Mouse (Mus musculus) right cerebral cortex, postnatal 10 days (tissue): ENCODE measurements around the gene Sap30bp.

Experiments used
- DNase-seq, 2 experiments: peaks; one replicate each; pipeline ENCODE4 v3.0.0; 2021; ENCODE audit warnings: low spot score in 2 of 2

Sap30bp gene

DNA sequence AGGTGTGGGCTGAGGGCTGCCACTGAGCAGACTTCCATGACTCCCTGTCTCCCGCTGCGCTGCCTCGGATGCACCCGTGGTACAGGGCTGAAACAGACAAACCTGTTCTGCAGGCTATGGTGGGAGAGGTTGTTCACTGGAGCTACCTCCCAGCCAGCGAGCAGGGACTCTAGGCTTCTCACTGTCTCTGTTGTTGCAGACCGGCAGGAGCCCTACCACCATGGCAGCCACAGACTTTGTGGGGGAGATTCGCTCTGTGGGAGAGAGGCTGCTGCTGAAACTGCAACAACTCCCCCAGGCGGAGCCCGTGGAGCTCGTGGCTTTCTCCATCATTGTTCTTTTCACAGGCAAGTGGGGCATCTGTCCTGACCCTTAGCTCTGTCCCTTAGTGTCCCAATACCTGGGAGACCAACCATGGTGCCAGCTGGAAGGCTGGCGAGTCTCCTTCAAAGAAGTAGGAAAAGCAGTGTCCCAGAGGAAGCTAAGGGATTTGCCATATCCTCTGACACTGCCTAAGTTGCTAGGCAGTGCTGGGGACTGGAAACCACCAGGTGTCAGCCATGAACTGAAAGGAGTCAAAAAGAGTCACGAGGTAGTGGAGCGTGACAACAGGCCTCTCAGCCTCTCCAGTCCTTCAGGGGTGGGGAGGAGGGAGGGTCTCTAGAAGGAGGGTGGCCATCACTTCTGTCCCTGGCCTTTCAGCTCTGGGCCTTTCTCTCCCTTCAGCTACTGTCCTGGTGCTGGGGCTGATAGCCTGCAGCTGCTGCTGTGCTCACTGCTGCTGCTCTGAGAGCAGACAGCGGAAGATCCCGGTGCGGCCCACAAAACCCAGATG lies 27.9 kb upstream of the Sap30bp start:
- no peak for DNase-seq

DNA sequence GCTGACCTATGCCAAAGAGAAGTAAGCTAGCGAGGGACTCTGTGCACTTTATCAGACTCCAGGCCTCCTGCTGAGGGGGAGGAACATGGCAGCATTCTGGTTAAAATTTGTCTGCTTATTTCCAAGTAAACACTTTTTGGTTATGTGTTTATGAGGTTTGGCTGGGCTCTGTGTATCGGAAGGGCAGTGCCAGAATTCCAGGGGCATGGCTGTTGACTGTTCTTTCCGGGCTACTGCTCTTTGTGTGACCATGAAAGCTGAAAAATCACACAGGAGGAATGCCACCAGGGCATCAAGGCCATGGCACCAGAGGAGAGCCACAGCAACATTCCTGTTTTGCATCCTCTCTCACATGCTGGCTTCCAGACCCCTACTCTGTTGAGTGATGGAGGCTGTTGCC lies 27.0 kb upstream of the Sap30bp start:
- no peak for DNase-seq

DNA sequence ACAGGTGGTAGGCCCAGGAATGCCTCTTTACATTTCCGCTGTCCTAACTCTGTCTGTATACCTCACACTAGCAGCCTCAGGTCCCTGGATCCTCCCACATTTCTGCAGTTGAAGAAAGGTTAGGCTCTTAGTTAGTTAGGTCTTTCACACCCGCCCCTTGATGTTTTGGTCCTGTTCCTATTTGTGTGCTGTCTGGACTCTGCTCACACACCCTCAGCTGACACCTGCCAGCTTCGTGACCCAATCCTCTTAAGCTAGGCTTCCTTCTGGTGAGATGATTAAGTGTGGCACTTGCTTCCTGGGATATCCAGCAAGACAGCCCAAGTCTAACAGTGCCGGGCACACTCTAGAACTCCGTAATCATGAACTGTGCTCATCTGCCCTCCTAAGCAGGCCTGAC lies 26.6 kb upstream of the Sap30bp start:
- DNase-seq = no peak

DNA sequence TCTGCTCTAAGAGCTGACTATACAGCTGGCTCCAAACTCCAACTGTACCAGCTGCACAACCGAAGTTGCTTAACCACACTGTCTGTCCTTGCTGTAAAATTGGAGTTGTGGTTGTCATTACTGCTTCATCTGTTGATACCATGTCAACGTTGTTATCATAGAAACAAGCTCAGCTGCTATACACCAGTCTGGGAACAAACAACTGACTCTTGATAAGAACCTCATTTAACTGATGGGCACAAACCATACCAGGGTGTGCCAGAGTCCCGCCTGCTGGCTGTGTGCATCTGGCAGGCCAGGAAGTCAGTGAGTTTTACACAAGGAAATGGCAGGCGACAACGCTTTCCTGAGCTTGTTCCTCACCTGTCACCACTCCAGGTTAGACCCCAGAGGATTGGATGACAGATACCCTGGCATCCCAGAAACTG lies 21.9 kb upstream of the Sap30bp start:
- no peak for DNase-seq

DNA sequence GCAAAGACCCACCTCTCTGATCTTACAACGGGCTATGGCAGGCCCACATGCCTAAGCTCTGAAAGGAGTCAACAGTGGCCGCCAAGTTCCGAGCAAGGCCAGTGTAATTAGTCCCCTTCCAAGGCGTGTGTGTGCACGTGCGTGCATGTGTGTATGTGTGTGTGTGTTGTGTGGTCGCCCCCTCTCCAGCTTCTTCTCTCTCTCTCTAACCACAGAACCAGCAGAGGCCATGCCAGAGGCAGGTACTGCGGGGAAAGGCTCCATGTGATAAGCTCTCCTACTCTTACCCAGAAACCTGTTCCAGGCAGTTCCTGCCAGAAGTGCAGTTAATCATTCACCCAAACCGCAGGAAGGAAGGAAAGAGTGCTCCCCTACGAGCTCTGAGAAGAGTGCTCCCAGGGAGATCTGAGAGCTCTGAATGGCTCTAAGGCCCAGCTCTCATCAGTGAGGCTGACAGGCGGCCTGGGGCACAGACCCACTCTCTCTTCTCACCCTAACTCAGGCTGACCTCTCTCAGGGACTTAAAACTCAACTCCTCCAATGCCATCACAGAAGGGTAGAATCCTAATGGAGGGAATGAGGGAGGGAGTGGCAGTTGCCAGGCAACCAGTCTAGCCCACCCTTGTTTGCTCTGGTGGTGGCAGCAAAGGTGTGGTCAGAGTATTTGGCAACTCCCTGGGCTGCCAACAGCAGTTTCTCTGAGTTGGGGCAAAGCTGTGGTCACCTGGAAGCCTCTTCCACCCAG lies 21.3 kb upstream of the Sap30bp start, which contains the start of gene Smim6:
Smim6 (plus strand) TSS at position 386 of the 745 bp plus-strand sequence.
- DNase-seq = no peak

DNA sequence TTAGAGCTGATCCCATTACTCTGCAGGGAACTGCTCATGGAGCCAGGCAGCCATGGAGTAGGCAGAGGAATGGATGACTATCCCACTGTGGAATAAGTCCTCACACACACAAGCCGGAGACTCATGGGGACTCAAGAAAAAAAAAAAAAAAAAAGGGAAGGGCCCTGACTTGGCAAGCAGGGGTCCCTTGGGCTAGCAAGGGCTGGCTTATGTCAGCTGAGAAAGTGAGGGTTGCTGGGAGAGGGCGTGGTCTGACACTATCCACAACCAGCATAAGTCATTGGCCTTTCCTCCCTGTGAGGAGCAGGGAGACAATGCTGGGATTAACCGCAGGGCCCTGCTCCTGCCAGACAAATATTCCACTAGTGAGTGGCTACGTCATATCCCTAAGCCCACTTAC lies 16.5 kb upstream of the Sap30bp start:
- no peak for DNase-seq

DNA sequence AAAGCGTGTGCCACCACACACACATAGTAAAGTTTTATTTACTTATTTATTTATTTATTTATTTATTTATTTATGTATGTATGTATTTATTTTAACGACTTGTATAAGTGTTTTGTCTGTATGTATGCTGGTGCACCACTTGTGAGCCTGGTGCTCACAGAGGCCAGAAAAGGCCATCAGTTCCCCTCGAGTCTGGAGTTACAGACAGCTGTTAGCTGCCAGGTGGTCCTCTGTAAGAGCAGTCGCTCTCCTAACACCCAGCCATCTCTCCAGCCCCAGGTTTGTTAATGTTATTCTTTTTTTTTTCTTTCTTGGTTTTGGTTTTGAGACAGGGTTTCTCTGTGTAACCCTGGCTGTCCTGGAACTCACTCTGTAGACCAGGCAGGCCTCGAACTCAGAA lies 14.4 kb upstream of the Sap30bp start:
- DNase-seq = no peak

DNA sequence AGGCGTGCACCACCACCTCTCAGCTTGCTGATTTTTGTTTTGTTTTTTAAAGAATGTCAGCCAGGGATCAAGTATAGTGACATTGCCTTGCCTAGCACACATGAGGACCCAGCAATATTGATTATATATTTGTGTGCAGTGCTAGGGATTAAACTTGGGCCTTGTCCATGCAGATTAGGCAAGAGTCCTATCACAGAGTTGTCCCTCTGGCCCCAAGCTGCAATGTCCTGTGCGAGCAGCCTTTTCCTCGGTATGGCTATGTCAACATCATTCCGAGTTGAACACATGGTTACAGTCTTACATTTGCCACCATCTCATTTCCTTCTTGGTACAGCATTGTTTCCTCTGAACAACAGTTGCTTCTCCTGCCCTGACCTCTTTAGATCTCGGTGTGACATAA lies 14.0 kb upstream of the Sap30bp start:
- DNase-seq = no peak

DNA sequence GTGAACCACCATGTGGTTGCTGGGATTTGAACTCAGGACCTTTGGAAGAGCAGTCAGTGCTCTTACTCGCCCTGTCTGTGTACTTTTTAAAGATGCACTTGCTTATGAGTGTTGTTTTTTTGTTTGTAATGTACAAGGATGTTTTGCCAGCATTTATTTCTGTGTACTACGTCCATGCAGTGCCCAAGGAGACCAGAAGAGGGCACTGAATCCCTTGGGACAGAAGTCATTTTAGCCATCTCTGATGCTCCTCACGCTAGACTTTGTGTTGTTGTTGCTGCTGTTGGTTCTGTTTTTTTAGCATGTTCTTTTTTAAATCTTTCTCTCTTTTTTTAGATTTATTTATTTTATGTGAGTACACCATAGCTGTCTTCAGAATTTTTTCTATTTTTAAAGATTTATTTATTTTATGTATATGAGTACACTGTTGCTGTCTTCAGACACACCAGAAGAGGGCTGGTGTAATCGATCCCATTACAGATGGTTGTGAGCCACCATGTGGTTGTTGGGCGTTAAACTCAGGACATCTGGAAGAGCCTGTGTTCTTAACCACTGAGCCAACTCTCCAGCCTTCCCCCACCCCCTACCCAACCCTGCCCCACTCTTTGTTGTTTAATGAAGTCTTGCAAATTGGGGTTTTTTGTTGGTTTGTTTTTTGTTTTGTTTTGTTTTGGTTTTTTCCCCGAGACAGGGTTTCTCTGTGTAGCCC lies 12.8 kb upstream of the Sap30bp start:
- peak in 1 of 2 experiments; percentile 45 for DNase-seq

DNA sequence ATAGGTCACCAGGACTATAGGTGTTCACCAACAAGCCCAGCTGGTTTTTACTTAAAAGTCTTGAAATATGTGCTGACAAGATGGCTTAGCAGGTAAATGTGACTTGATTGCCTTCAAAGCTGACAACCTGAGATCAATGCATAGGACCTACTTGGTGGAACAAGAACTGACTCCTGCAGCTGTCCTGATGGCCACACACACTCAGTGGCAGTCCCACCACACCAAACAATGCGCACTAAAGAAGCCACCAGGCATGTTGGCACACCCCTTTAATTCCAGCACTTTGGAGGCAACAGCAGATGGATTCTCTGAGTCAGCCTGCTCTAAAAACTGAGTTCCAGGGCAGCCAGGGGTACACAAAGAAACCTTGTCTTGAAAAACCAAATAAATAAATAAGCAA lies 11.1 kb upstream of the Sap30bp start:
- no peak for DNase-seq

DNA sequence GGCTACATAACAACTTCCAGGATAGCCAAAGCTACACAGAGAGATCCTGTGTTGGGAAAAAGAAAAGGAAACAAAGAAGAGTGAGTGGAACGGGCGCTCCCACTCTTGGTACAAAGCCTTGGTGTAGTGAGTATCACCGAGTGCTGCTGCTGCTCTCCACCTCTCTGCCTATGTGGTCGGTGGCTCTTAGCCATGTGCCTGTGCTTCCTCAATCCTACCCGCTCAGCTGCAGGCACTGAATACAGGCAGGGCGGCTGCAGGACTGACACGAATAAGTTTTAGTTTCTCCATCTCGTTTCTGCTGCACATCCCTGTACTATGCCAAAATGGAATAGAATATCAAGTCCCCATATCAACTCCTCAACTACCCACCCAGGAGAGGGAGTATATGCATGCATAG lies 4.1 kb upstream of the Sap30bp start:
- no peak for DNase-seq

DNA sequence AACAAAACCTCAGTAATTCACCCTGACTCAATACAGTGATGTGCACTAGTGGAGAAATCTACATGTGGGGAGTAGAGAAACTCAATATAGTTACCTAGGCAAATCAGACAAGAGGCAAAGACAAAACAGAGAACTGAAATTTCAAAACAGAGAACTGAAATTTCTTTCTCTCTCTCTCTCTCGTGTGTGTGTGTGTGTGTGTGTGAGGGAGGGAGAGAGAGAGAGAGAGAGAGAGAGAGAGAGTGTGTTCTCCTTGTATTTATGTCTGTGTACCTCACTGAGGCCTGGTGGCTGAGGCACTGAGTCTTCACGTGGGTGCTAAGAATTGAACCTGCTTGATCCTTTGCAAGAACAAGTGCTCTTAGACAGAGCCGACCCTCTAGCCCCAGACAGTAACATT lies 3.3 kb upstream of the Sap30bp start:
- no peak for DNase-seq

DNA sequence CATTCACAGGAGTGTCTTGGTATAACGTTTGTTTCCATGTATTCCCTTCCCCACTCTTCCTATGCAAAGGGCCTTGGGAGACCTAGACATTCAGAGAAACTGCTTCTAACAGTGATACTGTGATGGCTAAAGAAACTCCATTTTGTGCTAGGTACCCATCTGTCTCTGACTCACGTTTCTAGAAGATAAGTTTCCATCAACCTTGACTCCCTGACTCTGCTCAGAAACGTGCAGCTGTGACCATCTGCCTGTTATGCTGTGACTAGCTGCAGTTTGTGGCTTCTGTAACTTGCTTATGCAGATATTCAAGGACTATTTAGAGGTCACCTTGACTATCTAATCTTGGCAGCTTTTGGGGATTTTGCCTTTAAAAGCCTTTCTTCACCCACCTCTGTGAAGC lies 1.8 kb upstream of the Sap30bp start:
- DNase-seq = no peak

DNA sequence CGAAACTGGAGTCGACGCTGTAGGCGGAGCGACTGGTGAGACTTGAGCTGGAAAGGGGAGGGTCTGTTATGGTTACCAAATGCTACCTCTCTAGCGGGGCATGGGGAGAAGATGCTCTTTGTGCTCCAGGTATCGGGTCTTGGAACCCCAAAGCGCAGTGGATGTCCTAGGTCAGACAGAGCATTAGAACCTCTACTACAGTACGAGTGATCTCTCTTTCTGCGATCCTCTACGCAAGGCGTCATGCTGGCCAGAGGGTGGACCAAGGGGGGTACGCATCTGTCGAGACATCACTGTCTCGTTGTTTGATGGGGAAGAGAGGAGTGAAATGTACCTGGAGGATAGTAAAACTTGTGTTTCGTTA lies 647 bp downstream of the Sap30bp start:
- DNase-seq = no peak

DNA sequence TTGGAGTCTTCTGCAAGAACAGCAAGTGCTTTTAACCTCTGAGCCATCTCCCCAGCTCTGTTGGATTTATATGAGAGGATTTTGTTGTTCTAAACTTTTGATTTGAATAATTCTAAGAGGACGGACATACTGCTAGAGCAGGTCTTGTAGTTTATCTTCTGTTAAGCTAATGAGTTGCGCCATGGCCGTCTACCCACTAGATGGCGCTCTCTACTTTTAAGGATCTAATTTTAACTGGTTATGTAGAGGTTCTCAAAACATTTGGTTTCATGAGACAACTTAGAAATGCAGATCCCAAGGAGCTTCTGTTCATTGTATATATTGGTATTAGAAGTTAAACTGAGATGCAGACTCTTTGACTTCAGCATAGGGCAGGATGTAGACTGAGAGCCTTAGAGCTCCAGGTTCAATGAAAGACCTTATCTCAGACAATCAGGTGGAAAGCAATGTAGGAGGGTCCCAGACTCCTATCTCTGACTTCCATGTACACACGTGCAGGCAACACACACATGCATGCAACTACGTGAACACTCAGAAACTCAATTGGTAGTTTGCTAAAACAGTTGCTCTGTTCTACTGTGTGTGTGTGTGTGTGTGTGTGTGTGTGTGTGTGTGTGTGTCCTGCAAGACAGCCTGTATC lies 6.7 kb downstream of the Sap30bp start:
- DNase-seq = peak; percentile 73 to 76

DNA sequence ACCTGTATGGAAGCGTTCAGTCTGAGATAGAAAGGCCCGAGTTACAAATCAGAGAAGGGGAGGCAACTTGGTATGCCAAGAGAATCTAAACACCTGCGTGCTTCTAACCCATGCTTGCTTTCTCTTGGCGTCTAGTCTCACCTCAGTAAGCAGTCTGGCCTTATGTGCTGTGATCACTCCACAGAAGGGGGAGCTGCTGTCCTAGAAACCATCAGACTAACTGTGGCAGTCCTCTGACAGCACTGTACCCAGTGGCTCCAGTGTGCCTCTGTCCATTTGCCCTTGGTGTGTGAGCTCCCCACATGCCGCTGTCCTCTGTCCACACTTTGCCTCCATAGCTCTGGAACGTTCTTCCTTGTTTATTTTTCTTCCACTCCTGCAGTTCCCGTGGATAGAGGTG lies 8.9 kb downstream of the Sap30bp start:
- no peak for DNase-seq

DNA sequence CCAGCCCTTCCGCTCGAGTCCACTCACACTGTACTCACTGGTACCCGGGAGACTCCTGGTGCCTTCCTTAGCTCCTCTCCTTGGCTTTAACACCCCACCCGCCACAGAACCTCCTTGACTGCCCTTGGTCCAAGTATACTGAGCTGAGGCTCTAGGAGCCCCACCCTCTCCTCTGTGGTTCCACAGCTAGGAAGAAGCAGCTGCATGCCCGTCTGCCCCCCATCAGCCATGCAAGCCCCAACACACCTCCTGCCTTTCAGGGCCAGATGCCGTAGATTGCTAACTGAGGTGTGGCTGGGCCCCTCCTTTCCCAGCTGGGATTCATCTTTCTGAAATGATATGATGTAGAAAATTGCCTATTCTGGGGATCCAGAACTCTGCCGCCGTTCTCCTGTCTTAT lies 12.2 kb downstream of the Sap30bp start:
- DNase-seq = no peak

DNA sequence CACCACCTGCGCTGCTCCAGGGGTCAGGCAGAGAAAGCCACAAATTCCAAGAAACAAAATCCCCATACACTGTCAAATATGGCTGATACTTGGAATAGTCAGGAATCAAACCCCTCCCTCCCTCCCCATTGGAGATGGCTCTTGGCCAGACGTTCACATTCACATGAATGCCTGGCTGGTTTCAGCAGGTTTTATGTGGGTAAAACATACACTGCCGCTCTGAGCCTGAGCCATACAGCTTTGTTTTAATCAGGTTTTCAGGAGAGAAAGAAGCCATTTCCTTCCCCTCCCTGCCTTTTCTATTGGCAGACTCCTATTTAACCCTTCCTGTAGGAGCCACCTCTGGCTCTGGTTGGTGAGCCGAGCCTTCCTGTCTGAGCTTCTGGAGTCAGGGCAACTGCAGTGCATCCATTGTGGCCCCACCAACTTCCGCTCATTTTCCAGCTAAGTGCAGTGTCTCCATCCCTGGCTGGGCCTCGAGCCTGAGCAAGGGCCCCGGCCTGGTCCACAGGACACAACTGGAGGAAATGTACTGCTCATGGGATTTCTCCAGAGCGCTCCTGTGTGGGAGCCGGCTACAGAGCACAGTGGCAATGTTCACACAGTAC lies 13.2 kb downstream of the Sap30bp start:
- no peak for DNase-seq

DNA sequence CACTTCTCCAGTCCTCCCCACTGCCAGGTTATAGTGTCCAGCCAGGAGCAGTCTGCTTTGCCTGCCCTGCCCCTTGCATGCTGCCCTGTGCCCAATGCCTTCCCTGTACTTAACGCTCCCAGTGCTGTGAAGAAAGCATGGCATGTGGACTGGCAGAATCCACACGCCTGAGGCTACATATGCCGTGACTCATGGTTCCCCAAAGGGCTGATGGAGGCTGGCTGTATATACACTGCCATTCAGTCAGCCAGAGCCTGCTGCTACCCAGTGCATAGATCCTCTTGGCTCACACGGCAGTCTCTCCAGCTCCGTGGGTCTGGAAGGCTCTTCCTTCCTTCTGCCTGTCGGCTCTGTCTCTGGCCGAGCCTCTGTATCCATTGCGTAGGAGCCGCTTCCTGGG lies 15.2 kb downstream of the Sap30bp start:
- no peak for DNase-seq

DNA sequence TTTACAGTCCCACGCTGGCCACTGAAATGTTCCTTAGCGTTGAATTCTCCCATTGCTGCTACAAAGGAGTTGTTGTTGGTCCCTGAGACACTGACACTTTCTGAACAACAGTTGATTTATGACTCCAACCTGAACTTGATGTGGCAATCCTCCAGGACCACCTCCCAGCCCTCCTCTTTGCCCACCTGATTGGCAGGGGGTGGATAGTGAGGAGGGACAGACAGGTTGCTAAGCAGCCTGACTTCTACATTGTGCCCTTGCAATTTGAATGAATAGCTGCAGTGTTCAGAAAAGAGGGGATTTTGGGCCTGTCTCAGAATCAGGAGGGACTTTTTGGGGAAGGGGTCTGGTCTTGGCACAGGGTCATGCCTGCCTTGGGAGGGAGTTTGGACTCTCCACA lies 17.6 kb downstream of the Sap30bp start:
- no peak for DNase-seq

DNA sequence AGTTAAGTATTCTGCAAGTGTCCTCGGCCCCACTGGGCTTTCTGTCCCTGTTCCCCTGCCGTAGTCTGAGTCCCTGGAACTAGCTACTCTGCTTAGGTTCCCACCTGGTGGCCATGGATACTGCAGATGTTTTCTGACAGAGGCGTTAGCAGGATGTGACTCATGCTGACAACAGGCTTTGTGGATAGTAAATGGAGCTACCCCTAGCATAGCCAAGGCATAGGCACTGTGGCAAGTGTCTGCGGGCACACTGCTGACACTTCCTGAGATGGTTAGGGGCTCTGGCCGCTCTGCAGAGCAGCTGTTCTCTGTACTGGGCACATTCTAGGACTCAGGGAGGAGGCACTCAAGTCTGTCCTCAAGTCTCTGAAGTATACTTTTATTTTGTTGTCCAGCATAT lies 21.6 kb downstream of the Sap30bp start:
- DNase-seq = no peak
